Mouse (Mus musculus) cerebellum, postnatal 25 days (tissue): ENCODE results near the gene Inip.

Experiments
- DNase-seq, 2 experiments: peaks; one replicate each; pipeline ENCODE4 v3.0.0; 2021; ENCODE audit warnings: mixed read lengths in 2 of 2

Inip gene

DNA sequence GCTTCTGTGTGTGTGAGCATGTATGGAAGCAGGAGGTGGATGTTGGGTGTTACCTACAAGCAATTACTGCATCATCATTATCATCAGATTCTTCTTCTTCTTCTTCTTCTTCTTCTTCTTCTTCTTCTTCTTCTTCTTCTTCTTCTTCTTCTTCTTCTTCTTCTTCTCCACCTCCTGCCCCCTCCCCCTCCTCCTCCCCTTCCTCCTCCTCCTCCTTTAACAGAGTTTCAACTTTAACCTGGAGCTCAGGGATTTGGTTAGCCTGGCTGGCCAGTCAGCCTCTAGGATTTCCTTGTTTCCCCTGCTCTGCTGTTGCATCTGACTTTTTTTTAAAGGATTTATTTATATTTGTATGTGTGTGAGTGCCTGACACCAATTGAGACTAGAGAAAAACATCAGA is at the start of gene Inip:
Gene Inip (minus strand): TSS at position 101 of the 400 bp plus-strand sequence.
- no peak for DNase-seq

- DNase-seq = peak; percentile 90 to 91
Observed at GRCm38 (mm10) chr4:59850181-59850580, 48.8 kb upstream of the Inip start.

GRCm38 (mm10) chr4:59847447-59847846 is 46.1 kb upstream of the Inip start:
- peak; percentile 51 to 56 for DNase-seq

DNA sequence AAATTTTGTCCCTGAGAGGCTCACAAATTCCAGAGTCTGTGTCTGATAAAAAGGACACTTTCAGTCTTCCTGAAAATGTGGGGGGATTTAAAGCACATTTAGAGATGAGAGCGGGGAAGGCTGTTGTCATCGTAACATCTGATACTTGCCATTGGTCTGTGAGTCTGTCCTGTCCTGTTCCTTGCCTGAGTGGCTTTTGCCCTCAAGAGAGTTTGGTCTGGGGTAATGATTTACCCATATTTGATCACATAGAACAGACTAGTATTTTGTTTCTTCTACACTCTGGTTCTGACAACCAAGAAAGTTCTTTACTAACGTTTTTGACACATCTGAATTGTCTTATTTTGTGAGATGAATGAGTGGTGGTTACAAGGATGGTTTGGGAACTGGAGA is 43.9 kb upstream of the Inip start:
- DNase-seq = no peak

DNA sequence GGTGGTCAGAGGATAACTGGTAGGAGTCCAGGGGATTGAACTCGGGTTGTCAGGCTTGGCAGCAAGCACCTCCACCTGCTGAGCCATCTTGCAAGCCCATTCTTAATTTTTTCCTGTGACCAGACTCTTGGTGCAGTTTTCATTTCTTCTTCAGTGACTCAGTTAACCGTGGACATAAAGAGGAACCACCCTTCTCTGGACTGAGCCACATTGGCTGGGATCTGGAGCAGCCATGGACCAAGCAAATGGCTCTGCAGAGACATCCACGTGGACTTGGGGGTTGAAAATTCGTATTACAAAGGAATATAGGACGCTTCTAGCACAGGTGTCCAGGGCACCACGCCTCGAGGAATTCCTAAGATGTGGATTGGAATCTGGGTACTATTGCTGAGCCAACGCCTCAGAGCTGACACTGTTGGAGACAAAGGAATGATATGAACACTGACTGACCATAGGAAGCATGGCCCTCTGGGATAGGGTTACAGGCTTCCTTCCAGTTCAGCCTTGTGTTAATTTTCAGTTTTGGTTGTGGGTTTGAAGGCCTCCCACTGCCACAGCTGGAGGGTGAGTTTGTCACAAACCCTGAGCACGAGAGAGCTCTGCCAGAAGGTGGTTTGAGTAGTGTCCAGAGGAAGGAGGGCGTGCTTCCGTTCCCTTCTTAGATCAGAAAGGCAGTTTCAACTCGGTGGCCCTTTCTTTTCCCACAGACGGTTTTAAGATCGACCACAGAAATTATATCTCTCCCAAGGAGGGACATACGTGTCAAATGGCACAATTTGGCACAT is 43.3 kb upstream of the Inip start:
- no peak for DNase-seq

GRCm38 (mm10) chr4:59837659-59838058 is 36.3 kb upstream of the Inip start:
- peak; percentile 56 to 70 for DNase-seq

DNA sequence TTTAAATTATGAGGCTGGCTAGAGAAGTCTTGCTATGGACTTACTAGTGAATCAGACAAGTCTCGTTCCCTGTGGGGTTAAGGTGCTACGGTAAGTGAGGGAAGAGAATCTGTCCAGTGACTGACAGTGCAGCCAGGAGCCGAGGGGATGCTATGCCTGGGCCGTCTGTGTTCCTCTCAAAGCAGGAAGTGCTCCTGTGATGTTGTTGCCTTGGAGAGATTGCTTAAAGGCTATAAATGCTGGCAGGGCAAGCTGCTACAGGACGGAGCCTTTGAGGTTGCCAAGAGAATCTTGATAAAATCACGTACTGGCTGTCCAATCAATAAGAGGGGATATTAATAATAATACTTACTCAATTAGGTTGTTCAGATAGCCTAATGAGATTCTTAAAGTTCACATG is 31.4 kb upstream of the Inip start:
- no peak for DNase-seq

DNA sequence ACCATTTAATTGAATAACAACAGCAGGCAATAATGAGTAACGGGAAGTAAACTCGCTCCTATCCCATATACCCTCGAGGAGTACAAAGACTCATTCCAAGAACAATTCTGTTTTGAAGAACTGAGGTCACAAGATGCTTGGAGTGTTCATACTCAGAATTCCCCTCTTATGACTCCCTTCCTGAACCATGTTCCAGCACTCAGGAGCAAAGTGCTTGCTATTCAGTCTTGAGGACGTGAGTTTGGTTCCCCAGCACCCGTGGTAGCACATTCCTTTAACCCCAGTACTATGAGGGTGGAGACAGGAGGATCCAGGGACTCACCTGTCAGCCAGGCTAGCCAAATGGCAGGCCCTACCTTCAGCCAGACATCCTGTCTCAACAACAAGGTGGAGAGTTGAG is 29.6 kb upstream of the Inip start:
- DNase-seq = no peak

DNA sequence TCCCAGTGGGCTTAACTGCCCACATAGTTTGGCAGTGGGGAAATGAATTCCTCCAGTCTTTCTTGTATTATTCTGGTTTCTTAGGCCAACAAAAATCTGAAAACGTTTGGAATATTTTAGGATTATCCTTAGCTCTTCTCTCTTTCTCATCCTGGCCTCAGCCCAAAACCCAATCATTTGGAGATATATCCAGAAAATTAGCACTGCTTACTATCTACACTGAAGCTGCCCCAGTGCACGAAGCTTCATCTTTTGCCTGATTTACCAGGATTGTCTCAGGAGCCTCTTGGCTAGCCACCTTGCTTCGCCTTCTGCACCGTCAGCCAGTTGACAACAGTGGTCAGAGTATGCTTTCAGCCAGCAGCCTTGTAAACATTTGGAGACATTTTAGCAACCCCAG is 27.7 kb upstream of the Inip start:
- no peak for DNase-seq

DNA sequence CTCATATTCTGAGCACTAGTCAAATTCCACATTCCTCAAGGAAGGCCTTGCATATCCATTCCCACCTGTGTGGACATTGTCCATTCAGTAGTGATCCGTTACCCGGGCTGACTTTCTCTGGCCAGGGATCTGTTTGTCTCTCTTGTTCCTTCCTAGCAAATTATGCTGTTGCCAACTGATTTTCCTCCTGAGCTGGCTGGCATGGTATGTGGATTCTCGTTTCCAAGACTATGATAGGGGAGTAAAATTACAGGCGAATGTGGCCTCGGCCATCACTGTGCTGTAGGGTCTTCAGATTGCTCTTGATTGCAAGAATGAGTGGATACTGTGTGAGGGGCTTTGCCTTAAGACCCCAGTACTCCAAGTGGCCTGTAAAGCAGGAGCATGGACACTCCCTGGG is 25.0 kb upstream of the Inip start:
- peak; percentile 84 to 86 for DNase-seq

DNA sequence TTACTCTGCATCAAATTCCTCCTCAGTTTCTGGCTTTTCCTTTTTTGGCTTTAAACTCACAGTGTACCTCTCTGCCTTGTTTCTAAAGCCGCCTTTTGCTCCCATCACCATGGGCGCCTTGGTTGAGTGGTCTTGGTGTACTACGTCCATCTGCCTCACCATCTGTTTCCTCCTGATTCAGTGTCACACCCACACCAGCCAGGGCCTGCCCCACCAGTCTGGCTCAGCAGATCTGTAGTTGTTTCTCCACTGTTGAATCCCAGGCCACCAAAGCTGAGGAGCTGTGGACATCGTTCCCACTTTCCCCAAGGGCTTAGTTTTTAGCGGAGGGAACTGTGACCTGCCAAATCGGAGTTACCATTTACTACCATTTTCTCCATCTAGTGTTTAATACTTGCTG is 24.2 kb upstream of the Inip start:
- peak; percentile 90 to 93 for DNase-seq

- DNase-seq = peak in 1 of 2 experiments; percentile 44
Observed at GRCm38 (mm10) chr4:59824860-59825259, 23.5 kb upstream of the Inip start.

GRCm38 (mm10) chr4:59823470-59823869 is 22.1 kb upstream of the Inip start:
- peak; percentile 78 to 82 for DNase-seq

DNA sequence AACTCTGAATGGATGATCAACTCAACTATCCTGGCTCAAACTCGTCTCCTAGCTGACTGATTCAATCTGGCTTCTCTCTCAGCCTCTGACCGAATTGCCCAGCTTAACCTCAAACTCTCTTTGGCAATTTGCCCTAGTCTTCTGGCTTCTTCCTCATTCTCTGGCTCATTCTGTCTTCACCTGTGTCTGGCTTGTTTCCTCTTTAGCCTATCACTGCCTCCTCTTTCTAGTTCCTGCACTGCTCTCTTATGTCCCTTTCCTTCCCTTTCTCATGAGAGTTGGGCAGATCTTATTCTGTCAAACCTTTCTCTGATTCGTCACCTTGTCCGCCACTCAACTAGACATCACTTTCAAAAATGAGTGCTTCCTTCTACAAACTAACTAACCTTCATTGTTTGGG is 20.7 kb upstream of the Inip start:
- peak in 1 of 2 experiments; percentile 38 for DNase-seq

DNA sequence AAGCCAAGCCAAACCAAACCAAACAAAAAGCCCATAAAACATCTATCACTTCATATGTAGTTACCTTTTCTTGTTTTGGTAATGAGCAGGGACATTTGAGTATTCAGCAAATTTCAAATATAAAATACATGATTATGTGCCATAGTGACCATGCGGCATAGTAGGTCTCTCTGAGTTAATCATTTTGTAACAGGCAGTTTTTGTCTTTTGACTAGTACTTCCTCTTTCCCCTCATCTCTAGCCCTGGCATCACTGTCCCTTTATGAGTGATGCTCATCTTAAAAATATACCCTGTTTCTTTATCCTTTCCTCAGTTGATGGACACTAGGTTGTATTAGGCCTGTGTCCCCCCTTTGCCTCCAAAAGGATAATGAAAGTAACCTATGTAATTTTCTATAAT is 20.1 kb upstream of the Inip start:
- no peak for DNase-seq

DNA sequence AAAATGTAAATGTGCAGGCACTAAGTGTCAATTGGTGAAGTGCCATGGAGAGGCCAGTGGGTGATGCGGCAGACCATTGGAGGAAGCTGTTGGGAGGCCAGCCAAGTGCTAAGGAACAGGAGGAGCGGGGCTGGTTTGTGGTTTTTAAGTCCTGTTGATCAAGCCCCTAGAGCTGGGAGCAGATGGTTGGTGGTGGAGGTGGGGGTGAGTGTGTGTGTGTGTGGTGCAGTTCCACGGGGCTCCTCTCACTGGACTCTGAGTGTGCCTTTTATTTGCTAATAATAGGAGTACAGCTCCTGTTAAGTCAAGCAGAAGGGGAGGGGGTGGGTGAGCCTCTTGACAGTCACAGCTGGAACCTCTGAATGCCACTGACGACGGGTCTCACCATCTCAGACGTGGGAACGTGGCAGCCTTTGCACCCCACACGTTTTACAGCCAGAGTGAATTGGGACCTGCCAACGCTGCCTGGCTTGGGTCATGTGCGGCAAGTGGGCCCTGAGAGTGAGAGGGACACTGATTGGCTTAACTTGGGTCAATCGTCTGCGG is 18.2 kb upstream of the Inip start:
- peak in 1 of 2 experiments; percentile 65 for DNase-seq

GRCm38 (mm10) chr4:59819054-59819472 is 17.7 kb upstream of the Inip start:
- DNase-seq = peak; percentile 63 to 66

GRCm38 (mm10) chr4:59818498-59818897 is 17.1 kb upstream of the Inip start:
- DNase-seq = no peak

DNA sequence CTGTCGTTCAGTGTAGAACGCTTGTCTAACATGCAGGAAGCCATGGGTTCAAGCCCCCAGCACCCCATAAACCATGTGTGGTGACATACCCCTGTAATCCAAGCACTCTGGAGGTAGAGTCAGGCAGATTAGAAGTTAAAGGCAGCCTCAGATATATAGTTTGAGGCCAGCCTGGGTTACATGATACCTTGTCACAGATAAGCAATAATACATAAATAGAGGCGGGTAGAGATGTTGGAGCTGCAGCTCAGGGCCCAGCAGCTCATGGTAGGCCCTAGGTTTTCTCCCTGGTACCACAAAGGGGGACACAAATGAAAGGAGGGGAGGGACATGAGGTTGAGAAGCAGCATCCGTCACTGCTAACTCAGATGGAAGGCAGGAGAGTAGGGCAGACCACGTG is 16.4 kb upstream of the Inip start:
- no peak for DNase-seq

- no peak for DNase-seq
Observed at GRCm38 (mm10) chr4:59816477-59816876, 15.1 kb upstream of the Inip start.

GRCm38 (mm10) chr4:59816016-59816415 is 14.6 kb upstream of the Inip start:
- no peak for DNase-seq

- DNase-seq = no peak
Observed at GRCm38 (mm10) chr4:59815121-59815810, 13.9 kb upstream of the Inip start.

DNA sequence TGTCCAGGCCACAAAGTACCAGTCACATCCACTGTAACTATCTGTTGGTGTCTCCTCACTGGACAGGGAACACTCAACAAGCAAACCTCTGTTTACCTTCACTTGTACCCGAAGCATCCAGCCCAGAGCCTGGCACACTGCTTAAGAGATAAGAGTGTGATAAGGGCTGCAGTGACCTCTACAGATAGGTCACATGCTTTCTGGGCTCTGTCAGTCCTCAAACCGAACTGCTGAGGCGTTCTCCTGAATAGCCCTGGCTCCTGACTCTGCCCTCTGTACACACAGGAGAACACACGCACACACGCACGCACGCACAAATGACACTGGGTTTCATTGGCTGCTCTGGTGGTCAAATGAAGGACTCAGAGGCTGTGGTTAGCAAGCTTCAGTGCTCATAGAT is 12.7 kb upstream of the Inip start:
- DNase-seq = no peak

- peak; percentile 55 to 67 for DNase-seq
Observed at GRCm38 (mm10) chr4:59808396-59808795, 7.0 kb upstream of the Inip start.
